Mouse (Mus musculus) erythroblast, adult 5-6 weeks (primary cell): ENCODE data around the gene Fam78a. TPM values are rescaled to one million over a fixed set of nuclear protein-coding genes. Genes with fewer than 3 reads are reported as not detected.

Experiments
- total RNA-seq, 2 experiments: library from RNA; stranded (forward) in 1 of 2; stranded (reverse) in 1 of 2; fragments of 150-400 nt in 1 of 2; fragments of 200-764, 138-1000 nt in 1 of 2; gene quantifications; 2 replicates each; pipeline versions ENCODE4 v1.2.3 to v1.2.4; 2015 to 2017; ENCODE audit warnings: low replicate concordance in 2 of 2

Gene Fam78a
- total RNA-seq, 2 experiments from 2014 or later = 9.6 to 19.7 TPM

Other genes starting within 250 kb of the Fam78a start
- not detected in 2 replicates for gene Fibcd1, start 238.9 kb downstream of the Fam78a start, total RNA-seq (2015; ENCODE audit: low replicate concordance)
- not detected in 2 replicates for gene Fibcd1, start 238.9 kb downstream of the Fam78a start, total RNA-seq (2017; ENCODE audit: low replicate concordance)
- not detected in 2 replicates for gene Lamc3, start 197.6 kb downstream of the Fam78a start, total RNA-seq (2015; ENCODE audit: low replicate concordance)
- gene Lamc3, start 197.6 kb downstream of the Fam78a start, total RNA-seq (2017; ENCODE audit: low replicate concordance) = not detected in 2 replicates
- not detected in 2 replicates for gene Aif1l, start 134.7 kb downstream of the Fam78a start, total RNA-seq (2015; ENCODE audit: low replicate concordance)
- gene Aif1l, start 134.7 kb downstream of the Fam78a start, total RNA-seq (2017; ENCODE audit: low replicate concordance) = not detected in 2 replicates
- gene Nup214, start 110.4 kb downstream of the Fam78a start, total RNA-seq (2015; ENCODE audit: low replicate concordance) = 13.4 and 27.4 TPM in 2 replicates
- 7.5 and 14.7 TPM in 2 replicates for gene Nup214, start 110.4 kb downstream of the Fam78a start, total RNA-seq (2017; ENCODE audit: low replicate concordance)
- not detected in 2 replicates for gene Plpp7, start 10.7 kb upstream of the Fam78a start, total RNA-seq (2015; ENCODE audit: low replicate concordance)
- gene Plpp7, start 10.7 kb upstream of the Fam78a start, total RNA-seq (2017; ENCODE audit: low replicate concordance) = 0.60 TPM in 1 of 2 replicates, not detected in the other
- 12.3 and 13.0 TPM in 2 replicates for gene Prrc2b, start 66.2 kb upstream of the Fam78a start, total RNA-seq (2015; ENCODE audit: low replicate concordance)
- gene Prrc2b, start 66.2 kb upstream of the Fam78a start, total RNA-seq (2017; ENCODE audit: low replicate concordance) = 10.8 and 13.7 TPM in 2 replicates
- 5.0 and 6.0 TPM in 2 replicates for gene Pomt1, start 151.7 kb upstream of the Fam78a start, total RNA-seq (2015; ENCODE audit: low replicate concordance)
- 3.9 and 10.9 TPM in 2 replicates for gene Pomt1, start 151.7 kb upstream of the Fam78a start, total RNA-seq (2017; ENCODE audit: low replicate concordance)
- 0.96 and 3.1 TPM in 2 replicates for gene Uck1, start 175.3 kb upstream of the Fam78a start, total RNA-seq (2015; ENCODE audit: low replicate concordance)
- 4.0 and 11.6 TPM in 2 replicates for gene Uck1, start 175.3 kb upstream of the Fam78a start, total RNA-seq (2017; ENCODE audit: low replicate concordance)
- 6.3 and 11.1 TPM in 2 replicates for gene Golga2, start 202.5 kb upstream of the Fam78a start, total RNA-seq (2015; ENCODE audit: low replicate concordance)
- gene Golga2, start 202.5 kb upstream of the Fam78a start, total RNA-seq (2017; ENCODE audit: low replicate concordance) = 34.5 and 44.0 TPM in 2 replicates
- gene Swi5, start 203.2 kb upstream of the Fam78a start, total RNA-seq (2015; ENCODE audit: low replicate concordance) = 30.4 and 97.8 TPM in 2 replicates
- 76.9 and 89.4 TPM in 2 replicates for gene Swi5, start 203.2 kb upstream of the Fam78a start, total RNA-seq (2017; ENCODE audit: low replicate concordance)